Mouse (Mus musculus) CH12.LX (cell line): ENCODE results near the gene Gm43064. TPM values are rescaled to one million over a fixed set of nuclear protein-coding genes. Genes with fewer than 3 reads are reported as not detected.

Experiments used
- DNase-seq: peaks from one replicate; pipeline ENCODE4 v3.0.0-alpha.2; 2013; ENCODE audit errors: extremely low read depth
- H3K27ac ChIP-seq: 2 replicates; pipeline ENCODE4 v1.5.1; 2012; ENCODE audit warnings: low read depth, mild to moderate bottlenecking, control low read depth, moderate library complexity; ENCODE audit not compliant: insufficient read depth
- H3K27me3 ChIP-seq: replicated peaks from 2 replicates; pipeline ENCODE3; 2012; ENCODE audit warnings: inconsistent platforms
- H3K36me3 ChIP-seq, 2 experiments: replicated peaks in 1 of 2; 2 replicates each; pipeline versions ENCODE3 to v1.6.1; 2012; ENCODE audit warnings: inconsistent platforms in 1 of 2, low read length in 1 of 2, mild to moderate bottlenecking in 1 of 2, mixed read lengths in 1 of 2, moderate library complexity in 1 of 2; ENCODE audit not compliant: control insufficient read depth in 1 of 2, insufficient read depth in 1 of 2
- H3K4me1 ChIP-seq, 2 experiments: 2 replicates each; pipeline ENCODE4 v1.6.1; 2012; ENCODE audit warnings: inconsistent platforms in 1 of 2, moderate library complexity in 1 of 2; ENCODE audit not compliant: insufficient read depth in 2 of 2, control insufficient read depth in 1 of 2
- H3K4me2 ChIP-seq: 2 replicates; pipeline ENCODE4 v1.6.1; 2012; ENCODE audit warnings: low read depth, mild to moderate bottlenecking, control low read depth; ENCODE audit not compliant: poor library complexity, insufficient read depth, severe bottlenecking
- H3K4me3 ChIP-seq, 3 experiments: fragments of 150-350 bp in 1 of 3; sonication (generic) in 1 of 3; replicated peaks in 1 of 3; 2 replicates each; pipeline versions ENCODE3 to v1.5.1; 2011 to 2012; ENCODE audit warnings: low read depth in 2 of 3, low read length in 2 of 3, mild to moderate bottlenecking in 2 of 3, moderate library complexity in 2 of 3, control low read depth in 1 of 3, improper control_type of control experiment in 1 of 3, inconsistent platforms in 1 of 3, mixed read lengths in 1 of 3; ENCODE audit not compliant: poor library complexity in 1 of 3
- H3K79me2 ChIP-seq: replicated peaks from 2 replicates; pipeline ENCODE4 v1.6.1; 2012; ENCODE audit warnings: mild to moderate bottlenecking, moderate library complexity; ENCODE audit not compliant: control insufficient read depth, poor library complexity, insufficient read depth, severe bottlenecking; ENCODE audit errors: extremely low read depth
- H3K9ac ChIP-seq: 2 replicates; pipeline ENCODE4 v1.6.1; 2012; ENCODE audit warnings: low read depth, mild to moderate bottlenecking, control low read depth, moderate library complexity; ENCODE audit not compliant: insufficient read depth
- H3K9me3 ChIP-seq: replicated peaks from 2 replicates; pipeline ENCODE3; 2012; ENCODE audit warnings: low read length, inconsistent platforms, mixed read lengths
- BHLHE40 ChIP-seq: IDR thresholded peaks from 2 replicates; pipeline ENCODE4 v1.6.1; 2011; ENCODE audit warnings: mild to moderate bottlenecking, low read depth, low read length, improper control_type of control experiment
- CHD1 ChIP-seq: IDR thresholded peaks from 2 replicates; pipeline ENCODE4 v1.6.1; 2012; ENCODE audit warnings: low read depth, low read length, improper control_type of control experiment, inconsistent platforms
- CHD2 ChIP-seq: IDR thresholded peaks from 2 replicates; pipeline ENCODE4 v1.6.1; 2011; ENCODE audit warnings: low read length, improper control_type of control experiment
- E2F4 ChIP-seq: IDR thresholded peaks from 2 replicates; pipeline ENCODE4 v1.6.1; 2011; ENCODE audit warnings: low read depth, low read length, improper control_type of control experiment; ENCODE audit not compliant: insufficient replicate concordance
- ELF1 ChIP-seq: IDR thresholded peaks from 2 replicates; pipeline ENCODE4 v1.6.1; 2014; ENCODE audit warnings: low read depth, mild to moderate bottlenecking, inconsistent platforms, low read length, improper control_type of control experiment
- EP300 ChIP-seq: IDR thresholded peaks from 2 replicates; pipeline ENCODE4 v1.6.1; 2011; ENCODE audit warnings: low read length, improper control_type of control experiment
- HCFC1 ChIP-seq: IDR thresholded peaks from 2 replicates; pipeline ENCODE4 v1.6.1; 2012; ENCODE audit warnings: low read depth, mild to moderate bottlenecking, inconsistent platforms, low read length, improper control_type of control experiment
- KAT2A ChIP-seq: IDR thresholded peaks from 2 replicates; pipeline ENCODE4 v1.6.1; 2012; ENCODE audit warnings: low read length, improper control_type of control experiment, inconsistent platforms; ENCODE audit not compliant: insufficient replicate concordance
- MAX ChIP-seq: IDR thresholded peaks from 2 replicates; pipeline ENCODE4 v1.6.1; 2011; ENCODE audit warnings: low read length, improper control_type of control experiment
- MAZ ChIP-seq: IDR thresholded peaks from 2 replicates; pipeline ENCODE4 v1.6.1; 2012; ENCODE audit warnings: low read depth, mild to moderate bottlenecking, inconsistent platforms, low read length, improper control_type of control experiment, moderate library complexity
- MXI1 ChIP-seq: IDR thresholded peaks from 2 replicates; pipeline ENCODE4 v1.6.1; 2011; ENCODE audit warnings: mild to moderate bottlenecking, low read depth, low read length, improper control_type of control experiment
- MYC ChIP-seq: IDR thresholded peaks from 2 replicates; pipeline ENCODE4 v1.6.1; 2011; ENCODE audit warnings: low read depth, mild to moderate bottlenecking, improper control_type of control experiment, low read length
- POLR2A ChIP-seq: IDR thresholded peaks from 2 replicates; pipeline ENCODE4 v1.6.1; 2011; ENCODE audit warnings: low read depth, mild to moderate bottlenecking, improper control_type of control experiment, low read length
- POLR2AphosphoS2 ChIP-seq: IDR thresholded peaks from 2 replicates; pipeline ENCODE4 v1.6.1; 2011; ENCODE audit warnings: low read depth, low read length, improper control_type of control experiment
- RAD21 ChIP-seq: IDR thresholded peaks from 2 replicates; pipeline ENCODE4 v1.6.1; 2011; ENCODE audit warnings: low read depth, mild to moderate bottlenecking, low read length, improper control_type of control experiment, moderate library complexity
- SMC3 ChIP-seq: IDR thresholded peaks from 2 replicates; pipeline ENCODE4 v1.6.1; 2011; ENCODE audit warnings: low read depth, low read length, improper control_type of control experiment
- TBP ChIP-seq: conservative IDR thresholded peaks from 2 replicates; pipeline ENCODE4 v1.6.1; 2011; ENCODE audit warnings: low read depth, low read length, improper control_type of control experiment
- ZC3H11A ChIP-seq: IDR thresholded peaks from 2 replicates; pipeline ENCODE4 v1.6.1; 2012; ENCODE audit warnings: low read depth, mild to moderate bottlenecking, inconsistent platforms, low read length, improper control_type of control experiment
- ZKSCAN1 ChIP-seq: IDR thresholded peaks from 2 replicates; pipeline ENCODE4 v1.6.1; 2012; ENCODE audit warnings: low read depth, inconsistent platforms, low read length, improper control_type of control experiment, borderline replicate concordance
- dilution Hi-C: fragments of 300-500 bp; cut with MboI; formaldehyde crosslinking; loops from 2 replicates; pipeline ENCODE4 v1.14.3; 2020; ENCODE audit warnings: low sequenced_read_pairs; ENCODE audit not compliant: extremely low pct_unique_long_range_greater_than_20kb, extremely low pct_ligation_motif_present
- in situ Hi-C: fragments of 300-500 bp; cut with MboI; formaldehyde crosslinking; loops from 3 replicates; pipeline ENCODE4 v1.14.3; 2019; ENCODE audit warnings: low sequenced_read_pairs, low pct_ligation_motif_present, low pct_unique_long_range_greater_than_20kb, mixed read lengths
- polyA plus RNA-seq: library from polyadenylated mRNA; unstranded; fragments of >175 nt; gene quantifications from 2 replicates; pipeline ENCODE4 v1.2.1, GENCODE M21; 2012; ENCODE audit warnings: low read depth; ENCODE audit not compliant: insufficient read length
- total RNA-seq, 2 experiments: library from RNA; depleted of rRNA; stranded (reverse); fragments of 300-350 nt in 1 of 2; fragments of >200 nt in 1 of 2; gene quantifications; 2 replicates each; pipeline ENCODE4 v1.2.3; 2012 to 2014

Gene Gm43064
- total and polyA plus RNA-seq, 3 experiments: 0.91 to 3.1 TPM; not detected in 1

- TF ChIP-seq MAZ (no peak), TBP (peak; percentile 69; the same call in 1 of the 2 replicates), ELF1 (peak; percentile 28; the same call in 1 of the 2 replicates)
- TF ChIP-seq, all 38 proteins: peak for 2
- dilution Hi-C loops (no loop called here), in situ Hi-C loops (no loop called here)
- Histone ChIP-seq H3K36me3 (peaks cover 31 to 63% of the 10 kb centered on the region in 2 experiments), H3K4me1 (peaks cover 15 to 68% of the 10 kb centered on the region in 2 experiments), H3K27me3 (no peaks in the 10 kb centered on the region), H3K27ac (peak overlapping the region; percentile 24), H3K79me2 (peaks cover 80% of the 10 kb centered on the region), H3K4me2 (peak overlapping the region; percentile 82; the same call in 1 of the 2 replicates), H3K9me3 (no peaks in the 10 kb centered on the region), H3K4me3 (no peak overlapping the region), H3K9ac (peak overlapping the region; percentile 52)
- no peak for DNase-seq
Measured at GRCm38 (mm10) chr3:103772846-103773245, 36.5 kb upstream of the Gm43064 start.

GRCm38 (mm10) chr3:103773508-103773907 lies 35.9 kb upstream of the Gm43064 start:
- Histone ChIP-seq H3K79me2 (peaks cover 81% of the 10 kb centered on the region), H3K4me3 (no peak overlapping the region), H3K27ac (peak overlapping the region; percentile 80), H3K4me1 (peaks cover 22 to 75% of the 10 kb centered on the region in 2 experiments), H3K4me2 (peak overlapping the region; percentile 82), H3K9me3 (no peaks in the 10 kb centered on the region), H3K9ac (peak overlapping the region; percentile 52), H3K27me3 (no peaks in the 10 kb centered on the region), H3K36me3 (peaks cover 27 to 60% of the 10 kb centered on the region in 2 experiments)
- in situ Hi-C loops: no loop called here
- DNase-seq: no peak
- TF ChIP-seq MAX: no peak
- no peak for TF ChIP-seq SMC3
- TF ChIP-seq BHLHE40: no peak
- no peak for TF ChIP-seq ZKSCAN1
- TF ChIP-seq ELF1: no peak
- TF ChIP-seq KAT2A: no peak
- TF ChIP-seq MYC: no peak
- no peak for TF ChIP-seq CHD1
- no peak for TF ChIP-seq MXI1
- TF ChIP-seq RAD21: no peak
- TF ChIP-seq EP300: no peak
- no peak for TF ChIP-seq ZC3H11A
- TF ChIP-seq TBP: no peak
- no peak for TF ChIP-seq POLR2A
- no peak for TF ChIP-seq HCFC1
- no peak for TF ChIP-seq E2F4
- no peak for TF ChIP-seq POLR2AphosphoS2
- TF ChIP-seq CHD2: no peak
- dilution Hi-C loops: no loop called here
